Mouse (Mus musculus): ENCODE results near the gene Drc3.

Drc3 gene

DNA sequence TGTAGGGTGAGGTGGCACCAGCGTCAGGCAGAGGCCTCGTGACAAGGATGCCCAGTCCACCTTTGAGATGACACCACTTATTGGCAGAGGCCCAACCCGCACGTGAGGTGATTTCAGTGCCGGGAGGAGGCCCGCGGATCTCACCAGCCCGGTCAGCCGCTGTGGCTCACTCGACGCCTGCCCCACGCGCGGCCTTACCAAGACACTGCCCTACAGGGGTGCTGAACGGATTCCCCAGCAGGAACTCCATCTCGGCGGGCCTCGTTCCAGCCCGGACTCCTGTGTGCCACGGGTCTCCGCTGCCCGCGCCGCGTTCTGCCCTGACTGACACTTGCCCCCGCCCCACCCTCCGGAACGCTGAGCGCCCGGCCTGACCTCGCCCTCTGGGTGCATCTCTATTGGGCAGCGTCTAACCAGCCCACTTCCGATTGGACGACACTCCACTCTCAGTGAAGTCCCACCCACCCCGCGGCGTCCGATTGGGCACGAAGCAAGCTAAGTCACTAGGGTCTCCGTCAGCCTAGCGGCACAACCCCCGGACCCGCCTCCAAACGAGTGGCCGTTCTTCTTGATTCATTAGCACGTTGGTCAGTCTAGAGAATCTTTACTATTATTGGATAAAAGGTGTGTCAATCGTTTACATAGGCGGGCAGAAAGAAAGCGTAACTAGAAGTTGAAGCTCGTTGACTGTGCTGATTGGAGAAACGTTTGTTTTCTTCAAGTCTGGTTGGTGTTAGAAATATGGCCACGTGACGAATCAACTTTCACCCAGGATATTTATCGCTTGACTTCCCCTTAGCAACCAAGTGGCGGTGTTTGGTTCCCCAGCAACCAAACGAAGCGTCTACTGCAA is at the start of gene Drc3, which contains the start of gene Tom1l2:
Gene Drc3 (plus strand): TSS at position 771 of the 853 bp plus-strand sequence.
Gene Tom1l2 (minus strand): TSS at position 347 of the 853 bp plus-strand sequence.
- DNase-seq (ENCODE audit: low read depth, low spot score), result peak; percentile 99

GRCm38 (mm10) chr11:60303497-60303896 is 49.6 kb upstream of the Drc3 start:
- no peak for DNase-seq (ENCODE audit: low read depth, low spot score)

DNA sequence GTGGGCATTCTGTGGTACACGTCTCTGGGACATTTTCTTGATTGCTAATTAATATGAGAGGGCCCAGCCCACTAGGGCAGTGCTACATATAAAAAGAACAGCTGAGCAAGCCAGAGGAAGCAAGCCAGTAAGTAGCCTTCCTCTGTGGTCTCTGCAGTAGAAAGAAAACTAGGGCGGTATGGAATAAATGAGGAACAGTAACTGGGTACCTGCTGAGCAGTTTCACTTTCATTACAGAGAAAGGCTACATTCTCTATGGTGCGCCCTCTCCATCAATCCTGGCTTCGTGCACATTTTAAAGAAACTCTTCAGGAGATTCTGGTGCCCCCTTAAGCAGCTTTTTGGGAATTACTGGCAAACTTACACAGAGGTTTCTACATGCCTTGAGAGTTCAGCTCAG is 47.5 kb upstream of the Drc3 start:
- DNase-seq (ENCODE audit: low read depth, low spot score), result peak; percentile 39

DNA sequence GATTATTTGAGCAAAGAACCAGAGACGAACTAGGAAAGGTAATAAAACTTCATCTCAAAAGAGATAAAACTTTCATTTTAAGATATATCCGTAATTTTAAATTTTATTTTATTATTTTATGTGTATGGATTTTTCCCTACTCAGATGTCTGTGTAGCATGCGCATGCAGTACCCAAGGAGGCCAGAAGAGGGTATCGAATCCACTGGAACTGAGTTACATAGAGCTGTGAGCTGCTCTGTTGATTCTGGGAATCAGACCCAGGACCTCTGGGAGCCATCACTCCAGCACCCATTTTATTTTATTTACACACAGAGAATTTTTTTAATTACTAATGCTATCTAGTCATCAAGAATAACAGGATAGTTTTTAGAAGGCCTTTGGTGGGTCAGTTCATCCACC is 46.3 kb upstream of the Drc3 start:
- DNase-seq (ENCODE audit: low read depth, low spot score), result peak; percentile 45

DNA sequence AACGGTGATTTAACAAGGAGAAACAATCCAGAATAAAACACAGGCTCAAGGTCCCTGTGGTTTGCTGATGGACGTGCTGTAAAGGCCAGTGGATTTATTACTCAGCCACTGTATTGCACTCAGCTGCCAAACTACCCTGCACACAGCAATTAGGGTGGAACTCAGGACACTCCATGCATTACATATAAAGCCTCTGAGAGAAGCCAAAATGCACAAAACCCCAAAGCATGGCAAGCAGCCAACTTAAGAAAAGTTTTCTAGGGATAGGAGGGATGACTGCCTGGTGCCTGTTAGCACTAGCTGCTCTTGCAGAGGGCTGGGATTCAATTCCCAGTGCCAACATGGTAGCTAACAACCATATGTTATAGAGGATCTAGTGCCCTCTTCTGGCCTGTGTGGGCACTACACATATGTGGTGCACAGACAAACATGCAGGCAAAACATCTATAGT is 45.7 kb upstream of the Drc3 start:
- DNase-seq (ENCODE audit: low read depth, low spot score), result peak; percentile 45

- DNase-seq (ENCODE audit: low read depth, low spot score), result no peak
These were observed 45.1 kb upstream of the Drc3 start for GRCm38 (mm10) chr11:60308061-60308460.

DNA sequence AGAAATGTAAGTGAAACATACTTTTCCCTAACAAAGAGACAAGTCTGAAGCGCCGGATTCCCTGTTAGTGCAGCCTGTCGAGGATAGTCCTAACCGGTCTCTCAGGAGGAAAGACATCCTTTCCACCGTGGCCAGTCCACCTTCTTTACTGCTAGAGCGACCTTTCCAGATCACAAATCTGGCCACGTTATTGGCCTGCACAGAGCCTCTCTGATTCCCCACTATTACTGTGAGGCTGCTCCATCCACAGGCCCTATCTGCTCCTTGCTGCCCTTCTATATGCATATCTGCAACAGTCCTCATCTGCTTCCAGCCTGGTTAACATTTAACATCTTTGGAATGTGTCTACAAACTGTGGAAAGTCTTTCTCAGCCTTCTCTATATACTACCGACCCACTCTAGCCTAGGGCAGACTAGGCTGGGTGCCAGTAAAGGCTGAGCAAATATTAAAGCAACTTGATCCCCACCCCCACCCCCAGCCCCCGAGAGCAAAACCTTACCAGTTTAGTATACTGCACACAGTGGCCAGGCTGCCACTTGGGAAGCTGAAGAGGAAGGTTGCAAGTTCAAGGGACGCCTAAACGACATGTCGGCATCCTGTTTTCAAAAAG is 44.5 kb upstream of the Drc3 start:
- no peak for DNase-seq (ENCODE audit: low read depth, low spot score)

- DNase-seq (ENCODE audit: low read depth, low spot score), result no peak
These were observed 43.3 kb upstream of the Drc3 start for GRCm38 (mm10) chr11:60309875-60310274.

- DNase-seq (ENCODE audit: low read depth, low spot score), result no peak
These were observed 41.9 kb upstream of the Drc3 start for GRCm38 (mm10) chr11:60311025-60311854.

DNA sequence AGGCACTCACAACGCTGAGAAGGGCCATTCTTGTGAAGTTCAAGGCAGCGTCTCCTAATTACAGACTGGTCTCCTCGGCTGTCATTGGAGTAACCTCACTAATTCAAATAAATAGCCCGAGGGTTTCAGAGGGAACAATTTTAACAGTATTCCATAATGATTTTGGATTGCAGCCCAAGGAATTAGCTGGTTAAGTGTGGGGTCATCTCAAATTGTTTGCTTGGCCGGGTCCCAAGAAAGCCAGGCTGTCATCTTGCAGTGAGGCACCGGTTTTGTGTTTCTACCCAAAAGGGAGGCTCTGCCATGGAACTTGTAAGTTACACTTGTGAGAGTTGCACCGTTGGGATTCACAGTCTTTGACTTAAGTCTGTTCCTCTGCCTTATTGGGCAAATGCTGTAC is 36.9 kb upstream of the Drc3 start:
- no peak for DNase-seq (ENCODE audit: low read depth, low spot score)

- DNase-seq (ENCODE audit: low read depth, low spot score), result no peak
These were observed 36.2 kb upstream of the Drc3 start for GRCm38 (mm10) chr11:60316883-60317282.

- no peak for DNase-seq (ENCODE audit: low read depth, low spot score)
These were observed 35.6 kb upstream of the Drc3 start for GRCm38 (mm10) chr11:60317376-60318102.

DNA sequence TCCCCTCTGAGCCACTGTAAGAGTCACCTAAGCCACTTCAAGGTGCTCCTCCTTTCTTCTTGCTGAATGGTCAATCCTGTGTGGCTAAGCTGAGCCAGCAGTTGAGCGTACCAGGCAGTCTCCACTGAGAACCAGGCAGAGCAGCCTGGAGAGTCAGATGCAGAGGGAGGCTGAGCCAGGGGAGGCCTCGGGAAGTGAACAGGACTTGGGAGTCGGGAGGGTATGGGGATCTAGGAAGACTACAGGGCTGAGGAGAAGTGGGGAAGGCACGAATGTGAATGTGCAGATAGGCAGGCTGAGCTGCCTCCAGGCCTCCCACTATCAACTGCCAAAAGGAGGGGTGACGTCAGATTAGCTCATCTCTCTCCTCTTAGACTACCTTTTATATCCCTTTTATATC is 34.4 kb upstream of the Drc3 start:
- no peak for DNase-seq (ENCODE audit: low read depth, low spot score)

GRCm38 (mm10) chr11:60319257-60320066 is 33.7 kb upstream of the Drc3 start:
- no peak for DNase-seq (ENCODE audit: low read depth, low spot score)

GRCm38 (mm10) chr11:60320426-60321037 is 32.6 kb upstream of the Drc3 start:
- no peak for DNase-seq (ENCODE audit: low read depth, low spot score)

- no peak for DNase-seq (ENCODE audit: low read depth, low spot score)
These were observed 31.7 kb upstream of the Drc3 start for GRCm38 (mm10) chr11:60321438-60321837.

DNA sequence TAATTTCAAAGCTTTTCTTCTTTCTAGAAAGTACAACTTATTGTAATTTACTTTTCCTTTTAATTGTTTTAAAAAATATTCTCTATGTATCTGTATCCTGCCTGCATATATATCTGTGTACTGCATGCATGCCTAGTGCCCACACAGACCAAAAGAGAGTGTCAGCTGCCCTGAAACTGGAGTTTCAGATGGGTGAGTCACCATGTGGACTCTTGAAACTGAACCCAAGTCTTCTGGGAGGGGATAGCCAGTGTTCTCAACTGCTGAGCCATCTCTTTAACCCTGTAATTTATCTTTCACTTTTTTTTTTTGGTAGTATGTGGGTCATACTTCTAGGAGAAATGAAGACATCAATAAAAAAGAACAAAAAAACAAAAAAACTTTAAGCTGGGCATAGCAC is 29.4 kb upstream of the Drc3 start:
- no peak for DNase-seq (ENCODE audit: low read depth, low spot score)

DNA sequence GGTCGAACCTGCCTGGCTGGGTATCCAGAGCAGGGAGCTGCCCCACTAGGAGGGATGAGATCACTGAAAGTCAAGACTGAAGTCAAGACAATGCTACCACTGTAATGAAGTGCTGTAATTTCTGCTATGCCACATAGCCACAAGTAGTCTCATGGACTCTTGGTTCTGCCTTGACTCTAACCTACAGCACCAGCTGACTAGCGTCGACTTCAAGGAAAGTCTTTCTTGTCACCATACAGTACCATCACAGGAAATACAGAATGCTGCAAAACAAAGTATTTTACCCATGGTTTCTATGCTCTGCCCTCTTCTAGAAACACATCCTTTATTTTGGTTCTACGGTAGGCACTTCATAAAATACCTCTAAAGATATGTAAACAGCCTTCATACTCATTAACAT is 22.6 kb upstream of the Drc3 start:
- DNase-seq (ENCODE audit: low read depth, low spot score), result no peak

DNA sequence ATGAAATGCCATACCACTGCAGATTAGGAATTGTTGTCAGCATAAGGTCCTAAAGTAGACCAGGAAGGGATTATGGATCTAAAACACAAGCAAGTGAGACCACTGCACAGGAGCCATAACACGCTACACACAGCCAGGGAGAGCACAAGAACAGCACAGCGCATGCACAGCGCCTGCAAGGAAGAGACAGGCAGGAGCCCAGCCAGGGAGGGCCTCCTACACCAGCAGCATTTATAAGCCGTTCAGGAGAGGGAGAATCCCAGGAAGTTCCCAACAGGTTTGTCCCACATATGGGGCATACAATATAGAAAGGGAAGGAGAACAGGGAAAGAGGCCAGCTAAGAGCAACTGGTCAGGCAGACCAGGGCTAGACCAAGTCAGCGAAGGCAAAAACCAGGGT is 19.7 kb upstream of the Drc3 start:
- no peak for DNase-seq (ENCODE audit: low read depth, low spot score)

DNA sequence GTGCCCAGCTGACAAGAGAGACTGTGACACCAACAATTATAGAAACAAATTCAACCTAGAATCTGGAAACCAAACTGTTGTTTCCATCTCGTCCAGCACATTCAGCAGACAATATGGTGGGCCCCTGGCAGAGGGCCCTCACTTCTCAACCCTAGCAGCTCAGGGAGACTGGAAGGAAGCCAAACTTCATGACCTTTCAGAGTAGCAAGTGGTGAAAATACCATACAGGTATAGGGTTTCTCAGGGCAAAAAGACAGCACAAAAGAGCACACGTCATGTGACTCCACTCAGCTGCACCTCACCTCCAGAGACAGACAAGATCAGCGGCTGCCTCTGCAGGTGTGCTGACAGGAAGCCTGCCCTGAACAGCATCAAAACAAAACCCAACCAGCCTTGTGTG is 19.0 kb upstream of the Drc3 start:
- peak; percentile 38 for DNase-seq (ENCODE audit: low read depth, low spot score)
